Mouse (Mus musculus): ENCODE measurements around the gene Tead1.

DNA sequence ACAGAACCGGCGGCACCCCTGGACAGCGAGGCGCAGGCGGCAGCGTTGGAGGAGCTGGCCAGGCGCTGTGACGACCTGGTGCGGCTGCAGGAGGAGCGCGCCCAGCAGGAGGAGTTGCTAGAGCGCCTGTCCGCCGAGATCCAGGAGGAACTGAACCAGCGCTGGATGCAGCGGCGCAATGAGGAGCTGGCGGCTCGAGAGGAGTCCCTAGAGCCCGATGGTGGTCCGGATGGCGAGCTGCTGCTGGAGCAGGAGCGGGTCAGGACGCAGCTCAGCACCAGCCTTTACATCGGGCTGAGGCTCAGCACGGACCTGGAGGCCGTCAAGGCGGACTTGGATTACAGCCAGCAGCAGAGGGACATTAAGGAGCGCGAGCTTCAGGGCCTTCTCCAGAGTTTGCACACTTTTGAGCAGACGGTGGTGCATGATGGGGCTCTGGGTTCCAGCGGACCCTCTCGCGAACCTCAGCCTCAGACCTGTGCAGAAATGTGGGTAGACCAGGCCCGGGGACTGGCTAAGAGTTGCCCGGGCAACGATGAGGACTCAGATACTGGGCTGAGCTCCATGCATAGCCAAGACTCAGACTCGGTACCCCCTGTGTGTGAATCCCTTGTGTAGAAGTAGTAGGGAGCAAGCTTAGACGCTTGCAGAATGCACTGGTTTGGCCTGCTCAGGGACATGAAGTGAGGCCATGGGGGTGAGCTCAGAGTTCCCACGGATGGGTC lies 276.1 kb downstream of the Tead1 start:
- TF ChIP-seq CTCF (IDR thresholded peaks at IDR 0.05; ENCODE audit: control insufficient read depth, insufficient read depth, insufficient read length) (no peak), CEBPB (IDR thresholded peaks at IDR 0.05; ENCODE audit: low read depth) (no peak), USF1 (IDR thresholded peaks at IDR 0.05; ENCODE audit: low read depth) (no peak)

Data from C2C12 (cell line).